Mouse (Mus musculus) T-helper 17 cell (primary cell): ENCODE data around the gene Skint5.
"Not testable (repeated sequence)": the region's sequence is repeated elsewhere in the genome, so short reads cannot be mapped to it uniquely, and the experiment has no call there.

ENCODE experiments used
- in situ Hi-C, 2 experiments: fragments of 300-600 bp; cut with MboI, MseI; formaldehyde crosslinking; loops; 1 replicate in 1 of 2; 2 replicates in 1 of 2; pipeline ENCODE4 v1.15.1; 2025; ENCODE audit warnings: high pct_unique_total_duplicates in 2 of 2

Skint5 gene

DNA sequence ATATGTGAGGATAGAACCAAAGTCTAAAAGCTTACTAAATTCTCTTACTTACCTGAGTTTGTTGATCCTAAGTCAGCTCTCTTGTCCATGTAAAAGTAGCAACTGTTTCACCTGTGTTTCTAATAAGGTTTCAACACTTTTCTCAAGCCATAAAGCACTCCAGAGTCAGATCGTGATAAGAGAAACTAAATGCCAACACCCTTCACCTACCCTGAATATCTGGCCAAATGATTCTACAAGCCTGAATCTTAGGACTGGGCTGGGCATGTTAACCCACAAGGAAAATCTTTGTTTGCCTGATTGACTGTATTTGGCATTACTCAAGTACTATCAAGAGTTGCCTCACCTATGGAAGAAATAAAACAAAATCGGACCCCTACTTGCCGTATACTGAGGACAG, at the start of gene Skint5:
Gene Skint5 (minus strand): TSS at position 101 of the 400 bp plus-strand sequence.
- in situ Hi-C loops, result no loop called here

DNA sequence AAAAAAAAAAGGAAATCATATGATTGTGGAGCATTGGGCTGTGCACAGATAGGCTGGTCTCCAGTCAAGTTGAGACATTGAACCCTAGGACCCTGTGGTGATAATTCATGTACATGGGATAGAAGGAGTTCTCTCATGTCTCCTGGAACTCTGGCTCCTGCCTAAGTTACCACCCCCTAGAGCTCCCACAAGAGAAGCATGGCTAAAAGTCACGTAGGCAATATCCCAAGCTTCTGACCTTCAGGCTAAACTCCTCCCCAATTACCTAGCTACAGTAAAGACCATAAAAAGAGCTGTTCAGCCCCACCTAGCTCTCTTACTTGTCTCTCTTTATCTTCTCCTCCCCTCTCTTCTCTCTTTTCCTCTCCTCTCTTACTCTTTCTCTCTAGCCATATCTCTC, 42.0 kb downstream of the Skint5 start:
- in situ Hi-C loops, result no loop called here

DNA sequence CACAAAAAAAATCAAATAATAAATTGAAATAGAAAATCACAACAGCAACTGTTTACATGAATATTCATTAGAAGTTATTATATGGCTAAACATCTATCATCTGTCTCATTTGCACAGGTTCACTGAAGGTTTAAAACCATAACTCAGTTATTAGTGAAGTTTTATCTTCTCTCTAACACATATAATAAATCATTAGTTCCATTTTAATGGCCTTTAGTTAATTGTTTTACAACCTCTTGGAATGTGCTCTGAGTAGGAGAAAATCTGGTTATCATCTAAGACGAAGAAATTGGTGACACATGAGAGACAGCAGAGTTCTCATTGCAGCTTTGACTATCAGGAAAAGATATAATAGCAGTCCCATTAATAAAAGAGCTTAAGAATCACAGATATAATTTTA, 235.1 kb downstream of the Skint5 start:
- in situ Hi-C loops, result loop anchor here in 1 of 2 experiments (25.0 kb wide), 1 partner anchor 1448 kb away; no protein-coding TSS in a partner anchor

DNA sequence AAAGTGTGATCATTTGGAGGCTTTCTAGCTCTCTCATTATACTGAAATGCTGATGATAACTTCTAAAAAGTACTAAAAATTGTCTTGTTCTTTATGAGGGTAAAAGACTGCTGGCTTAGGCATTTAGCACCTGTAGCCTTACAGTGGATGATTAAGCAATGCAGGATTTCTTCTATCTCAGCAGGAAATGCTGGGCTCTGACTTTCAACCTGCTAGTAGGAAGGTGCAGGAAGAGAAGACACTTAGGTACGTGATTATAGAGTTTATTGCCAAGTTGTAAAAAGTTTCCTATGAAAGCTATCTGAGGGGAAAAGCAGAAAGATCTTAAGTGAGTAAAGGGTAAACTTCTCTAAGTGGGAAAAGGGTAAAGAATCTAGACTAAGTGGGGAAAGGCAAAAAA, 235.6 kb downstream of the Skint5 start:
- in situ Hi-C loops, result loop anchor here in 1 of 2 experiments (25.0 kb wide), 1 partner anchor 1449 kb away; no protein-coding TSS in a partner anchor

DNA sequence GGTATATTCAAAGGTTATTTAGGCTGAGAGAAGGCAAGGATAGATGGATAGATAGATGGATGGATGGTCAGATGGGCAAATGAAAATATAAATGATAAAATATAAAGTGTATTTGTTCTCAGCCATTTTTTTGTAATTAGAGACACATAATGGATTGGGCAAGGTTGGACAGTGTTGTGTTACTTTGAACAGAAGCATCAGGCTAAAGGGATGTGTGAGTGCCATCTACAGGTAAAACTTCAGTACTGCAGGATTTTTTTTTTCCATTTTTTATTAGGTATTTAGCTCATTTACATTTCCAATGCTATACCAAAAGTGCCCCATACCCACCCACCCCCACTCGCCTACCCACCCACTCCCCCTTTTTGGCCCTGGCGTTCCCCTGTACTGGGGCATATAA, 551.1 kb downstream of the Skint5 start:
- in situ Hi-C loops, result not testable (repeated sequence)
